Mouse (Mus musculus) G1E (cell line): ENCODE measurements around the gene Map1a.

Experiments used
- CTCF ChIP-seq: IDR thresholded peaks from 2 replicates; pipeline ENCODE4 v1.5.1; 2012; ENCODE audit warnings: low read depth, low read length, inconsistent platforms, mixed read lengths
- GATA1 ChIP-seq: IDR thresholded peaks from 2 replicates; pipeline ENCODE4 v1.6.1; 2012; ENCODE audit warnings: borderline replicate concordance, low read length, inconsistent platforms, mixed read lengths
- GATA2 ChIP-seq: IDR thresholded peaks from 2 replicates; pipeline ENCODE4 v1.6.1; 2012; ENCODE audit warnings: low read depth, low read length, inconsistent platforms, borderline replicate concordance
- TAL1 ChIP-seq: conservative IDR thresholded peaks from 2 replicates; pipeline ENCODE4 v1.6.1; 2012; ENCODE audit warnings: low read depth, low read length, inconsistent platforms, mixed read lengths

GRCm38 (mm10) chr2:121316278-121316677, 26.9 kb downstream of the Map1a start:
- TF ChIP-seq CTCF (no peak), GATA1 (no peak), TAL1 (no peak), GATA2 (no peak)
